Mouse (Mus musculus) heart, adult 2 months (tissue): ENCODE measurements around the gene Cdh4.

Source experiments
- CTCF ChIP-seq: fragments of 200-600 bp; IDR thresholded peaks from 2 replicates; pipeline ENCODE4 v1.8.1; 2022; ENCODE audit warnings: antibody characterized with exemption, mild to moderate bottlenecking, moderate library complexity
- POLR2A ChIP-seq: fragments of 200-500 bp; IDR thresholded peaks from 2 replicates; pipeline ENCODE4 v1.6.1; 2011; ENCODE audit warnings: mild to moderate bottlenecking, low read depth, low read length, control low read depth; ENCODE audit not compliant: insufficient read depth

GRCm38 (mm10) chr2:179526976-179527375 is 84.7 kb downstream of the Cdh4 start:
- TF ChIP-seq CTCF (no peak), POLR2A (no peak)
